Mouse (Mus musculus) liver, embryonic 14.5 days (tissue): Measurements from ENCODE around the gene Tmem184a.

Experiments used
- CTCF ChIP-seq: IDR thresholded peaks from 2 replicates; pipeline ENCODE4 v1.5.1; 2016; ENCODE audit warnings: antibody characterized with exemption, low read depth, control low read depth
- EP300 ChIP-seq: IDR thresholded peaks from 2 replicates; pipeline ENCODE4 v1.6.1; 2016; ENCODE audit warnings: antibody characterized with exemption, low read depth

GRCm38 (mm10) chr5:139824531-139824930 is 4.8 kb upstream of the Tmem184a start:
- TF ChIP-seq CTCF (no peak), EP300 (no peak)
